Mouse (Mus musculus): ENCODE measurements around the gene Rcn3.

Gene Rcn3

DNA sequence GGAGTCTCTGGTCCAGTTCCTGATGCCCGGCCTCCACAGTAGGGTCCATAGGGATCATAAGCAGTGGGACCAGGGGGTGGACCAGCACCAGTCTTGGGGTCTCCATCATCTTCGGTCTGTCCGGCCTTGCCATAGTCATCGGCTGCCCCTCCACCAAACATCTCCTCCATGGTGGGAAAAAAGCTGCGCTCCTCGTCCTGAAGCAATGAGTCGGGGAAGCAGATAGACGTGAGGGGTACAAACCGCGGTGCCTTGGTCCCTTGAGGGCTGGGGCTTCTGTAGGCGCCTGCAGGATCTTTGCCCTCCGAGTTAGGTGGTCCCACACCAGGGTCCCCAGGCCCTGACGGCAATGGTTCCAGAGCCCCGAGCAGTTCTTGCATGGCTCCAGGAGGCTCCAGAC is 44.5 kb downstream of the Rcn3 start:
- DNase-seq (ENCODE audit: low read depth): no peak

DNA sequence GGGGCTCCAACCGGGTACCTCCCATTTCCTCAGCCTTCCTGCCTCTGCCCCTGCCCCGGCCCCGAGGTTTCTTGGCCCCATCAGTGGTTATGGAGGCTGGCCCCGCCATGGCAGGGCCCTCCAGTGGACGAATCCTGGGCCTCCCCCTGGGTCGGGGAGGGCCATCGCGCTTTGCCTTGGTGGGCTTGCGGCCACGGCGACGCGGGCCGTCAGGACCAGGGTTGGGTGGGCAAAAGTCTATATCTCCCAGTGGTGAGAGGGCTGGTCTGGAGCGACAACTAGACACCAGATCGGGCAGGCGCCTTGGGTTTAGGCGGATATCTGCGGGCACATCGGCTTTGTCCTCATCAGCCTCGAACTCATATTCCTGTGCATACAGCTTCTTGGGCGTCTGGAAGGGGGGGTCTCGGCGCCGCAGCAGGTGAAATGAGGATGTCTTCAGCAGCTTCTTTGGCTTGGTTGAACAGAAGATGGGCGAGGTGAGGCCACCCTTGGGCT is 45.1 kb downstream of the Rcn3 start:
- no peak for DNase-seq (ENCODE audit: low read depth)

GRCm38 (mm10) chr7:45045741-45046140 is 46.3 kb downstream of the Rcn3 start:
- DNase-seq (ENCODE audit: low read depth): no peak

DNA sequence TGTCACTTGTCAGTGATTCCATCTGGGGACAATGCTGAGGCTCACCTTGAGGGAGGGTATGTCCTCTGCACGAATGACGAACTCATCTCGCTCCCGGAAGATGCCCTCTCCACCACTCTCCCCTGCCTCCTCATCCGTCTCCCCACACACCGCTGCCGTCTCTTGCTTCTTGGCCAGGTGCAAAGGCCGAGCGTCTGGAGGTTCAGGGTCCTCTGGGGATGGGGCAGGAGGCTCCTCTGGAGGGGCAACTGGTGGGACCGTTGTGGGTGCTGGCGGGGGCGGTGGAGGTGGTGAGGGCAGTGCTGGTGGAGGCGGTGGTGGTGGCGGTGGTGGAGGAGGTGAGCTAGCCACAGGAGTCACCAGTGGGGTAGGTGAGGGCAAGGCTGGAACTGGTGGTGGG is 48.7 kb downstream of the Rcn3 start:
- no peak for DNase-seq (ENCODE audit: low read depth)

DNA sequence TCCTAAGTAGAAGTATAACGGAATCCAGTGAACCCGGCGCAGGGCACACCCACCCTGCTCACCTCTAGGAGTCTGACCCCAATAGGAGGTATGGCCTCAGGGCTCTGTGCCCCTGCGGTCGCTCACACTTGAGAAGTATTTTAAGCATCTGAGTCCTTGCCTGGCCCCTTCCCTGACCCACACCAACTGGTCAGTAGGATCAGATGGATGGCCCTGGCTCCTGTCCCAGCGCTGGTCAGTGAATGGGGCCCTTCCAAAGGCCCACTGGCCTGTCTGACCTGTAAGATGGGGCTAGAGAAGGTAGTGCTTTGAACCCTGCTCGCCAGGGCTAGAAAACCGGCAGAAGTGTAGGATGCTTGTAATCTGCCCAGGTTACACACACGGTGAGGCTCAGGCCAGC is 51.2 kb downstream of the Rcn3 start:
- no peak for DNase-seq (ENCODE audit: low read depth)

- no peak for DNase-seq (ENCODE audit: low read depth)
Measured at GRCm38 (mm10) chr7:45038411-45038810, 53.6 kb downstream of the Rcn3 start.

DNA sequence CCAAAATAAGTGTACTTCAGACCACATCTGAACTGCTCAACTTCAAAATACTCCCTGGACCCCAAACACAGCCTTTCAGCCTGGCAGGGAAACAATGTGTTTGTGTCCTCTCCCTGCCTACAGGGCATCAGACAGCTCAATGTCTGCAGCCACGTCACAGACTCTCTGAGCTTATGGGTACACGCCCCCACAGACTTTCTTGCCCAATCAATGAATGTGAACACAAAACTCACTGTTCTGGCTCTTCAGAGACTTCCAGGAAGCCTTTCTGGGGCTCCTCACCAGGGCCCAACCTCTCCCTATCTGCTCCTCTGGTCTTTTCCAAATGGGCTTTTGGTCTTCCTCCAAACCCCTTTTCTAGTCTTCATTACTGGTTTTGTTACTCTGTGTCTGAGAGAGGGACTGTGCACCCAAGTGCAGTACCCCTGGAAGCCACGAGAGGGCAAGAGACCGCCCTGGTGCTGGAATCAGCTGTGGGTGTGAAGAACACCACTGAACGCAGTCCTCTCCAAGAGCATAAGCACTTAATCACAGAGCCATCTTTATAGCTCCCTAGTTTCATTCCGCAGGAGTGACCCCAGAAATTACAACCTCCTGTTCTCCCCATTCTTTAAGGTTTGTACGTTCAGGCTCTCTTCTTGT is 54.2 kb downstream of the Rcn3 start:
- peak; percentile 81 for DNase-seq (ENCODE audit: low read depth)

DNA sequence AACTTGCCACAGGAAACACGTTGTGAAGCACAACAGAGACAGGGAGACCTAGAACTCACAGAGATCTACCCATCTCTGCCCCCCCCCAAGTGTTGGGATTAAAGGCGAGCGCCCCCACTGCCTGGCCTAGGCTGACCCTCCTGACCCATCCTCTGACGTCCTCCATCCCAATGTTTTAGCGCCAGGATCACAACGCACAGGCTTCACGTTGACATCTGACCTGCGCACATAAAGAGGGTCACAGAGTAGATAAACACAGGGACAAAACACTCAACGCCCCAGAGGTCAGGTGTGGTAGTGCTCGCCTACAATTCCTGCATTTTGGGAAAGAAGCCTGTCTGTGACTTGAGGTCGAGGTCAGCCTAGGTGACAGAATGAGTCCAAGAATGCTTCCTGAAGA is 55.3 kb downstream of the Rcn3 start:
- DNase-seq (ENCODE audit: low read depth): no peak

GRCm38 (mm10) chr7:45035631-45036030 is 56.4 kb downstream of the Rcn3 start:
- no peak for DNase-seq (ENCODE audit: low read depth)

GRCm38 (mm10) chr7:45033722-45034359 is 58.2 kb downstream of the Rcn3 start:
- no peak for DNase-seq (ENCODE audit: low read depth)
